Mouse (Mus musculus): ENCODE measurements around the gene 5730596B20Rik.

Gene 5730596B20Rik

DNA sequence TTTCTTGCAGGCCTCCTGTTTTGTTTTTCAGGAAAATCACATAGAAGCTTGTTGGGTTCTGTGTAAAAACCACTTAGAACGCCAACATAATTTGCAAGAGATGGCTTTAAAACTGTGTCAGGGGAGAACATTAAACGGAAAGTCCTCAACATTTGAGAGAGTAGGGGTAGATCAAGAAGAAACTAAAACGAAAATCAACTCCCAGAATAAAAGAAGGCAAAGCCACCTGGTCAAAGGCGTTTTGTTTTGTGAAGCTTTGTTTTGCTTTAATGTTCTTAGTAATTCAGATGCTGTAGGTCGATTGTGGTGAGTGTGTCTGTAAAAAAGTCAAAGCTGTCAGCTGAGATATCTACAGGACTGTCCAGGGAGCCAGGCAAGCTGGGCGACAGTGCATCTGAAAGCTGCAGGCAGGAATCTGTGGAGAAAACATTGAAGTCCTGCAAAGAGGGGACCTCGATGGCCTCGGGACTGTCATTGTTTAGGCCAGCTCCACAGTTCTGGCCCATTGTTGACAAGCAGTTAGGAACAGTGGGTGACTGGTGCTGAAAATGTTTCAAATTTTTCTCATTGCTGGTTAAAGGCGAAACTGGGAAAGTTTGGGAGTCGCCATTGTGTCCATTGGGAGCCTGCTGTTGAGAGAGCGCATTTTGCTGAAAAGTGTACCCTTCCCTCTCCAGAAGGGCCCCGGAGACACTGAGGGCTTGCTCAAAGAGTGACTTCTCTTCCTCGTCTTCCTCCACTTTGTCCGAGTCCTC is 14.5 kb upstream of the 5730596B20Rik start:
- in situ Hi-C loops (cut with MboI), result no loop called here

DNA sequence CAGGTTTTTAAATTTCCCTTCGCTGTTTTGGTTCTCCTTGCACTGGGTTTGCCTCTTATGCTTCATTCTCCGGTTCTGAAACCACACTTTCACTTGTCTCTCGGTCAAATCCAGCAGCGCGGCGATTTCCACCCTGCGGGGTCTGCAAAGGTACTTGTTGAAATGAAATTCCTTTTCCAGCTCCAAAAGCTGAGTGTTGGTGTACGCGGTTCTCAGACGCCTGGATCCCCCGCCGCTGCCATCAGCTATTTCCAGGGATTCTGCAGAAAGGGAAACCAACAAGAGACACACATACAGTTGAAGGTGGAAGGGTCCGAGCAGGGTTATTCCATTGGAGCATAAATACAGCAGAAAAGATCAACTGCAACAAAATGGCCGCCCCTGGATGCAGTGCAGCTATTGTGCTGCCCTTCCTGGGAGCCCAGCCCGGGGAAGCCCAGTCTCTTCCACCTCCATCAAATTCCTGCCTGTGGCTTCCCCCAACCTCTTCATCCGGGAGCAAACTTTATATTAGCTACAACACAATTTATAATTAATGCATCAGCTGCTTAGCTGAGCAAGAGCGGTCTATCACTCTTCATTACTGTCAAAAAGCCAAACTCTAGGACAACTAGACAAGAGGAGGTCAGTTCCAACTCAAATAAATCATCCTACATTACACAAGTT is 13.8 kb upstream of the 5730596B20Rik start:
- in situ Hi-C loops (cut with MboI), result no loop called here

DNA sequence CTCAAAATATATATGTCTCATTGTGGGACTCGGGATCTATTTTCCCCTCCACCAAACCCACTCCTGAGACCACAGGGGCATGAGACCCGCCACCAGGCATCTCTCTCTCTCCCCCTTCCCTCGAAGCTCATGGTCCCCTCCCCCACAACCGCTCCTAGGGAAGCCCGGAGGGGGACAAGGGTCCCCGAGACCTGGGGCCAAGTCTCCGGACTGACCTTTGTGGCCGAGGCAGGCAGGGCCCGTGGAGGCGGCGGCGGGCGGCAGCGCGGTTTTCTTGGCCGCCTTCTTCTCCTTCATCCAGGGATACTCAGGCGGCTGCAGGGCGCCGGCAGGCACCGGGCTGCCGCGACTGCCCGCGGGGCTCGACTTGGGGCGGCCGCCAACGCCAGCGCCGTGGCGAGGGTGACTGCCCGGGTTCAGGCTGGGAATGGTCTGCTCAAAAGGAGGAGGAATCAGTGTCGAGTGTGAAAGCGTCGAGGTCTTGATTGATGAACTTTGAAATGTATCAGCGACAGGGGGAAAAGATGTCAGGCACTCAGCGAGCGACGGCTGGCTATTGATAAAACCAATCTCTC is 13.2 kb upstream of the 5730596B20Rik start:
- in situ Hi-C loops (cut with MboI), result no loop called here

GRCm38 (mm10) chr6:52164626-52165440 is 12.5 kb upstream of the 5730596B20Rik start, which contains the start of gene Hoxa2:
Gene Hoxa2 (minus strand): TSS chr6:52164831.
- in situ Hi-C loops (cut with MboI), result no loop called here

GRCm38 (mm10) chr6:52165441-52166370 is 11.6 kb upstream of the 5730596B20Rik start:
- in situ Hi-C loops (cut with MboI), result no loop called here

DNA sequence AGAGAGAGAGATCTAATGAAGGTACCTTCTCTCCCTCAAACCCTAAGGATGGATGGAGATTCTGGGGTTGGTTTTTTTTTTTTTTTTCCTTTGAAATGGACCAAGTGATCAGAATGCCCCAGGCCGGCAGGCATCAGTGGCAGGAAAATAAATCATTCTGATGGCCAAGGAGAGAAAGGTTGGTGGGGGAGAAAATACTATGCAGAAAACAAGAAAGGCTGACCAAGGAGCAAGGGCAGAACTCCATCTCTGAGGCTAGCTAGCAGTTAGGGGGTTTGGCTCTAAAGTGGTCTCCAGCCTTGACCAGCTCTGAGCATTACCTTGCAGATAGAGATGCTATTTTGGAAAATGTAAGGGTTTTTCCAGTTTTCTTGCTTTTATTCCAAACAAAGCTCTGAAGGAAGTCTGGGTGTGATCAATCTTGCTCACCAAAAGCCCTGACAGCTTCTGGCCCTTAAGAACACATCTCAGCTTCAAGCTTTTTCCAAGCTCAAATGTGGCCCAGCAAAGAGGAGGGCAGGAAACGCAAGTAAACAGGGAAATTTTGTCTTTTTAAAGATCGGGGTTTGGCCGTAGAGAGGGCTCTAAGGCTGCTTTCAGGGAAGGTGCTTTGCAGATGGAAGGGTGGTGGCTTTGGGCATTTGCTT is 10.7 kb upstream of the 5730596B20Rik start:
- in situ Hi-C loops (cut with MboI), result no loop called here

DNA sequence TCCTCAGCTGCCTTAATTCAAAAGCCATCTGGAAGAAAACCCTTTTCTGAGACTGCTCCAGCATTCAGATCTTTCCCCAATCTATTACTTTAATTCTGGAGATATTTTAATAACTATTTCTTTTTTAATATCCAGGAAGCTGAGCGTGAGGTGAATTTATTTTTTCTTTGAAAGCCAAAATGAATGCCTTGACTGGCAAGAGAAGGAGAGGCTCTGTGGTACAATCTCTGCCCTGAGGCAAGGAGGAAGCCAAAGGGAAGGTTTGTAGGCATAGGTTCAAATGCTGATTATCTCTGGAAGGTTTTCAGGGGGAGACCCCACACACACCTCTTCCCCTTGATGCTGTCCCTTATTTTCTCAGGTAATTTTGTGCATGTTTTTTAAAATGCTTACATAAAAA is 10.1 kb upstream of the 5730596B20Rik start:
- in situ Hi-C loops (cut with MboI), result no loop called here

DNA sequence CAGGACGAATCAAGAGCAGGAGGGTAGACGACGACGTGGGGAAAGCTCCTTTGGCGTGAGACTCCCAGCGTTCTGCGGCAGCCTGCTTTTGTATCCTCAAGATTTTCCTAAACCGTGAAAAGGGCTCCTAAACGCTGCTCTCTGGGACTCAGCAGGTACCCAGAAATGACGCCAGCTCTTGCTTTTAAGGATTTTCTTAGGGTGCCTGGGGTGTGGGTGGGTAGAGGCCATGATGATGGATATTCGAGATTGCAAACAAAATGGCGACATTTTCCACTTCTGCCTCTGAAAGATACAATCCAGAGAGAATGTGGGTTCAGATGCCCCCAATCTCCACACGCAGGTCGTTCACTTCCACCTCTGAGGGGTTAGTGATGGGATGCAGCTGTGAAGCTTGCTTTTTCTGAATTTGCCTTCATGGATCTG is 9.5 kb upstream of the 5730596B20Rik start:
- in situ Hi-C loops (cut with MboI), result no loop called here

- in situ Hi-C loops (cut with MboI), result no loop called here
Measured at GRCm38 (mm10) chr6:52168191-52169055, 8.9 kb upstream of the 5730596B20Rik start.

DNA sequence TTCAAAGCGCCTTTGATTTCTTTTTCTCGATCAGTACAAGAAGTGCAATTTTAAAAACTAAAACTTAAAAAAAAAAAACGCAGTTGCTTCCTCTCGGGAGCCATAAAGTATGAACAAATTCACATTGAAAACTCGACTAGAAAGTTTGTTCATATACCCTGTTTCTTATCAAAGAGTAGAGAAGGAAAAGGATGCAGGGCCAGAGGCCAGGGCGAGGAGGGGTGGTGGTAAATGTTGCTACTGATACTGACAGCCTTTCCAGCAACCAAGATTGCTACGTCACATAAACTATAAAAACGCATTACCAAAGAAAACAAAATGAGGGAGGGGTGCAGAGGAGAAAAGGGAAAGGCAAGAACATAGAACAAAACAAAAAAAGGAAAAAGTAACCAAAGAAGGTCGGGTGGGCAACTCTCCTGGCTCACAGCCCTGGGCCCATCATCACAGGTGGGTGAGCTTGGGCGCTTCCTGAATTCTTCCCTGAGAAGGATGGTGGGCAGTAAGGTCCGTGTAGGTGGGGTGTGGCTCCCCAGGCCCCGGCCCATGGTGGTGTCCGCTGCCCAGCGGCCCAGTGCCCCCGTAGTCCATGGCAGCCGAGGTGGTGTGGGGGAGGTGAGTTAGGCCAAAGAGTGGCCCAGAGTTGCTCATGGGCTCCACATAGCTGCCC is 7.7 kb upstream of the 5730596B20Rik start:
- in situ Hi-C loops (cut with MboI), result no loop called here

DNA sequence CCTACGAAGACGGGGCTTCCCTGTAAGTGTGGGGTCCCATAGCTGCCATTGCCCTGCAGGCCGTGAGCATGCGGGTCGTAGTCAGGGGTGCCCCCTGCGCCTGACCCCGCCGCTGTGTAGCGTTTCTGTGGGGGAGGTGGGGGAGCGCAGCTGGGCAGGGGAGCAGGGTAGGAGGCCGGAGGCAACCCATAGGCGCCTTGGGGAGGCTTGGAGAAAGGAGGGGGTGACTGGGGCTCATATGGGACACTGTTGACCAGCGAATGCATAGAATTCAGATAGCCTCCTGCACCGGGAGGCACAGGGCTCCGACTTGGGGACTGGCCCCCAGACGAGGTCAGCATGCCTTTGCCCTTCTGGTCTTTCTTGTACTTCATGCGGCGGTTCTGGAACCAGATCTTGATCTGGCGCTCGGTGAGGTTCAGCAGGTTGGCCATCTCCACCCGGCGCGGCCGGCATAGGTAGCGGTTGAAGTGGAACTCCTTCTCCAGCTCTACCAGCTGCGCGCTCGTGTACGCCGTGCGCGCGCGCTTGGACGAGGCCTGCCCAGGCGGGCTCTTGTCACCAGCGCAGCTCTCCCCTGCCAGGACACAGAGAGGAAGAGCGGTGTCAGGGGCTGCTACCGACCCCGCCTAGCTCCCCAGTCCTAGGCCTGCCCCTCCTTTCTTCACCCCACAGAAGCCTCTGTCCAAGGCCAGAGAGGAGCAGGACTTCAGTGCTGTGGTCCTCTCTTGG is 7.0 kb upstream of the 5730596B20Rik start:
- in situ Hi-C loops (cut with MboI), result no loop called here

GRCm38 (mm10) chr6:52170898-52171223 is 6.4 kb upstream of the 5730596B20Rik start:
- in situ Hi-C loops (cut with MboI), result no loop called here

DNA sequence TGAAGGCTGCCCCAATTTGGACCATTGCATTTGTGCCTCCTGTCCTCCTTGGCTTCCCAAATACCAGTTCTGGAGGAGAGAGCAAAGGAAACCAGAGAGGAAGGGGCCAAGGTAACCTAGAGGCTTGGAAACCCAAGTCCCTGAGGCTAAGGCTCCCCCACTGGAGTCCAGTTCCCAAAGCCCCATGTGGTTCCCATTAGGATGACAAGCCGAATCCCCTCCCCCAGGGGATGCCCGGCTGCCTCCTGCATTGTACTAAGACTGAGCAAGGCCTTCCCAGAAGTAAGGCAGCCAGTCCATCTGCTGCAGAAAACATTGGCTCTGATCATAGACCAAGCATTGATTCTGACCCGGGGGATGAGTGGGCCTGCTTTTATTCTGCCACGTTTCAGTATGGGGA is 6.0 kb upstream of the 5730596B20Rik start:
- in situ Hi-C loops (cut with MboI), result no loop called here

GRCm38 (mm10) chr6:52171938-52172337 is 5.4 kb upstream of the 5730596B20Rik start:
- in situ Hi-C loops (cut with MboI), result no loop called here

DNA sequence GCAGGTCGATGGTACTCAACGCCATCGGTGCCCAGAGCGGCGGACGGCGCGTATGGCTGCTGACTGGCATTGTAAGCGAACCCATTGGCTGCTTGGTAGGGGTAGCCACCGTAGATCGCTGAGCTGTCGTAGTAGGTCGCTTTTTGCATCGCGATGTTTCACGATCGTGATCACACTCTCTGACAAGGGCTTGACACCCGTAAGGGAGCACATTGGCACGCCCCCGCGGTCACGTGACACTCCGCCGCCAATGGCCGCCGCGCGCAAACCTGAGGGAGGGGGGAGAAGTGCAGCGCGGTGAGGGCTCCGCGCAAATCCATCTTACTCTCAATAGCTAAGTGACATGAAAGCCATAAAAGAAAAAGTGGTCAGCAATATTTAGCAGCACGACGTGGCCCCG is 4.8 kb upstream of the 5730596B20Rik start:
- in situ Hi-C loops (cut with MboI), result no loop called here

- in situ Hi-C loops (cut with MboI), result no loop called here
Measured at GRCm38 (mm10) chr6:52173648-52174047, 3.6 kb upstream of the 5730596B20Rik start.

GRCm38 (mm10) chr6:52174968-52175751 is 2.1 kb upstream of the 5730596B20Rik start:
- in situ Hi-C loops (cut with MboI), result no loop called here

DNA sequence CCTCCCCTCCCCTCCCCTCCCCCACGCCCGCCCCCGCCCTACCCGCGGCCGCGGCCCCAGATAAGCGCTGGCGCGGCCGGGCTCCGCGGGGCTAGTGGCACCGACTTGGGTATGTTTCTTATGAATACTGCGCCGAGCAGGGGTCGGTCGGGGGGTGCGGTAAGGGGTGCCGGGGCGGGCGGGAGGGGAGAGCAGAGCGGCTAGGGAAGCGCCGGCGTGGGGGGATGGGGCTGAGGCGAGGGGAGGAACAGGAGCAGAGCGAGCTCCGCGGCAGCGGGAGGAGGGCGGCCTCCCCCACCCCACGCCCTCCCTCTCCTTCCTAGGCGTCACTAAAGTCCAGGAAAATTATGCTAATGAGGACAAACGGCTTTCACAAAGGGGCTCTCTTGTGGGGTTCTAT is 1.4 kb upstream of the 5730596B20Rik start:
- in situ Hi-C loops (cut with MboI), result no loop called here
